Mouse (Mus musculus) adrenal gland, adult 10 weeks (tissue): Measurements from ENCODE around the gene Olfr1474. TPM values are rescaled to one million over a fixed set of nuclear protein-coding genes. Genes with fewer than 3 reads are reported as not detected.

ENCODE experiments used
- polyA plus RNA-seq: library from polyadenylated mRNA; stranded (reverse); fragments of 350-450 nt; fragmentation: Illumina TruSeq; extraction: RNeasy Lipid Tissue Mini Kit (QIAGEN cat#74804); gene quantifications from one replicate; pipeline ENCODE4 v1.2.3, GENCODE M21; 2014; ENCODE audit warnings: low read depth, low replicate concordance

Gene Olfr1474
- not detected for polyA plus RNA-seq

GRCm38 (mm10) chr19:13469265-13469664 is at the start of gene Olfr1474:
Olfr1474 (plus strand) TSS chr19:13469565.

DNA sequence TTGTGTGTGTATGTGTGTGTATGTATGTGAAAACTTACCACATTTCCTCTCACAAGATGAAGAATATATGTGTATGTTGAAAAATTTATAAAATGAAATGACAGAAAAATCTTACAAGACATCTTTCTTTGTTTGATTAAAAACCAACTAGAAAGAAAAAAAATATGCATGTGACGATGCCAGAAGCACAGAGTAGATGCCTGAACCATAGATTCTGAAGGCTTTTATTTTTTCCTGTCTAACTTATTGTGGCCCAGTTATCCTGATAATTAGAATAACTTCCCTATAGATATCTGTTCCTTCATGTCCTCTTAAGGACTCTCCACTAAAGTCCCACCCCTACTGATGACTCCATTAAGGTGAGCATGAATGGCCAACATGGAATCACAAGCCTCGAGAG is 26.3 kb upstream of the Olfr1474 start, which contains the start of gene Olfr1471:
Gene Olfr1471, plus strand, starts transcription at position 301 of the 400 bp plus-strand sequence.

GRCm38 (mm10) chr19:13455986-13456385 is 13.4 kb upstream of the Olfr1474 start, which contains the start of gene Olfr1472:
Olfr1472 (minus strand) TSS chr19:13456086.

DNA sequence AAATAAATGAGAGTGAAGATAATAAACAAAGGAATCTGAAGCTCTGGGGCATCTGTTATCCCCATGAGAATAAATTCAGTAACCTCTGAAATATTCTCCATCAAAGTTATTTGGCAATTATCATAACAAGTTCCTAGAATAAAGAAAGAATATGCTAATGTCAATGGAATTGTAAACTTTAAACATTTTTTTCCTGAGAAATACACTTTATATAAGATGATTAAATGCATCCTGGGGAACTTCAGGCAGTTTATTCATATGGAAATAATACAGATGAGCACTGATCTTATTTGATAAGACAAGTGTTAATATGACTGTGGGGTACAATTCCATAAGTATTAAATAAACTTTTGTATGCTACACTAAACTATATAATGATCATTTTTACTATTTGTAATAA is 10.7 kb downstream of the Olfr1474 start, which contains the start of gene Olfr1475:
Gene Olfr1475, minus strand, starts transcription at position 101 of the 400 bp plus-strand sequence.

DNA sequence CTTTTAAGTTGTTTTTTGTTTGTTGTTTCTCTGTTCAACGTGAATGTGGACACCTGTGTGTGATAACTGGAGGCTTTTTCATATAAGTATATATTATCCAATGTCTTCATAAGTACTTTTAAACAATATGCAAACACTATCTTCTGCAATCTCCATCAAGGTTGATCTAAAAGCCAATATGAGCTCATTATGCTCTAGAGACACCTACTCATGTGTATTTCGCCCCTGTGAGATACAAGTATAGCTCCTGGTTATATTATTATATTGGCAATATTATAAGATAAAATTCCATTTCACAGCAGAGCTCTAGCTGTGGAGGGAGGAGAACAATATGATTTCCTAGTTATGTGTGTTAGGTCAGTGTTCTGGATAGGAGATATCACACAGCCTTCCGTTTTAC is 30.9 kb downstream of the Olfr1474 start, which contains the start of gene Olfr1477:
Gene Olfr1477, plus strand, starts transcription at position 301 of the 400 bp plus-strand sequence.

Other genes with a start within 250 kb of the Olfr1474 start
- gene Olfr1463, start 238.2 kb upstream of the Olfr1474 start, polyA plus RNA-seq, result not detected
- gene Olfr1465, start 154.0 kb upstream of the Olfr1474 start, polyA plus RNA-seq, result not detected
- not detected for gene Olfr1466, start 130.7 kb upstream of the Olfr1474 start, polyA plus RNA-seq
- not detected for gene Olfr1467, start 107.3 kb upstream of the Olfr1474 start, polyA plus RNA-seq
- gene Olfr1469, start 61.7 kb upstream of the Olfr1474 start, polyA plus RNA-seq, result not detected
- gene Olfr1471, start 26.2 kb upstream of the Olfr1474 start, polyA plus RNA-seq, result not detected
- not detected for gene Olfr1472, start 13.5 kb upstream of the Olfr1474 start, polyA plus RNA-seq
- not detected for gene Olfr1475, start 10.6 kb downstream of the Olfr1474 start, polyA plus RNA-seq
- gene Olfr1477, start 31.0 kb downstream of the Olfr1474 start, polyA plus RNA-seq, result not detected
- not detected for gene Olfr1480, start 58.3 kb downstream of the Olfr1474 start, polyA plus RNA-seq
- not detected for gene Olfr1484, start 113.9 kb downstream of the Olfr1474 start, polyA plus RNA-seq
- gene Olfr1487, start 147.8 kb downstream of the Olfr1474 start, polyA plus RNA-seq, result not detected
- gene Olfr1489, start 162.1 kb downstream of the Olfr1474 start, polyA plus RNA-seq, result not detected
- not detected for gene Olfr1490, start 181.5 kb downstream of the Olfr1474 start, polyA plus RNA-seq
- not detected for gene Olfr1491, start 227.7 kb downstream of the Olfr1474 start, polyA plus RNA-seq